Mouse (Mus musculus): ENCODE results near the gene Chrdl2.

- TF ChIP-seq ZC3H11A (IDR thresholded peaks at IDR 0.05; ENCODE audit: borderline replicate concordance, low read depth, low read length) (no peak), CHD2 (IDR thresholded peaks at IDR 0.05; ENCODE audit: low read depth, low read length) (no peak)
These were observed 37.6 kb downstream of the Chrdl2 start for GRCm38 (mm10) chr7:100043605-100044031.

All from ES-E14 (cell line).